8 mouse cellular contexts compared by ENCODE assay signal in the genomic region with DNA sequence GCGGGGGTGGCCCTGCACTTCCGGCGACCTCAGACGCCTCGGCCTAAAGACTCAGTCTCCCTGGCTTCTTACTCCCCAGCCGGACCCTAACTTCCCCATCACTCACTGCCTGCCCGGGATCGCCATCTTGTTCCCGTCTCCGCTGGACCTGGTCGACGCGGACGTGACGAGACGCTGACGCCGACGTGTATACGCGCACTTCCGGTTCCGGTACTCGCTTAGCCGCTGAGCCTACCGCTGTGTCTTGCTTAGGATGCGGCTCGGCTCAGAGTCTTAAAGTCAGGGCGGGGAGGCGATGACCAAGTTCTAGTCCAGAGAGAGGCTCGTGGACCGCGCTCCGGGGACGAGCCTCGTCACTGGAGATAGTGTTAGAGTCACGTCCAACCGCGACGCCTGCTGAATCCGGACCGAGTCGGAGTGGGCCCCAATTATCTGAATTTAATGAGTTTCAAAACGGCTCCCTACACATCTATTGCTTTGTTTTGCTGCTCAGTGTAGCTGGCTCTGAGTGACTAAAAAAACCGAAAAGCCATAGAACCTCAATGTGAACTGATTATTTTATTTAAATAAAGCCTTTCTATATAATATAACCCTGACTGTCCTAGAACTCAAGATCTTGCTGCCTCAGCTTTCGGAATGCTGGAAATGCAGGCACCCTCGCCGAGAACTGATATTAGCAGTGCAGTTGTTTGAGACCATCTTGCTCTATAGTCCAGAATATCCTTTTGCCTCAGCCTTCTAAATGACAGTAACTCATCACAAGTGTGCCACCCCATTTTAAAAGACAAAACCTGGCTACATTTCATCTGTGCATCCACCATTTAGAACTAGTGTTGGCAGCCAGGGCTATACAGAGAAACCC. TPM values are rescaled to one million over a fixed set of nuclear protein-coding genes. Genes with fewer than 3 reads are reported as not detected.
DNase-seq lines count a peak whose midpoint lies in the region; ATAC-seq and TF ChIP-seq lines count a peak whose summit lies in the region.

Gene Nsrp1, minus strand, starts transcription at position 163 of the 862 bp plus-strand sequence.

- no peak for TF ChIP-seq CTCF in CH12.LX (conservative IDR thresholded peaks at IDR 0.05 in 1 of 2, IDR thresholded peaks at IDR 0.05 in 1 of 2; ENCODE audit: low read depth in 2 of 2, low read length in 2 of 2)
- no peak for TF ChIP-seq CTCF in heart, postnatal 0 days (IDR thresholded peaks at IDR 0.05; ENCODE audit: low read depth)
- 0 out of 2 replicates have a peak, but pooled peaks have one; percentile 0 for TF ChIP-seq CTCF in testis, adult 2 months (IDR thresholded peaks at IDR 0.05; ENCODE audit: control insufficient read depth, insufficient read depth, insufficient replicate concordance, low read depth, low read length)

- TF ChIP-seq EP300 in CH12.LX (IDR thresholded peaks at IDR 0.05; ENCODE audit: low read length): no peak
- TF ChIP-seq EP300 in heart, postnatal 0 days (IDR thresholded peaks at IDR 0.05; ENCODE audit: low read depth): no peak

- peak within 1 kb of the TSS; percentile 55 for H3K27ac ChIP-seq in CH12.LX (ENCODE audit: insufficient read depth, low read depth)
- peak within 1 kb of the TSS; percentile 68 for H3K27ac ChIP-seq in forebrain, embryonic 11.5 days (ENCODE audit: low read depth, low read length)
- H3K27ac ChIP-seq in heart, postnatal 0 days (ENCODE audit: low read depth): peak within 1 kb of the TSS; percentile 81
- peak within 1 kb of the TSS; percentile 83 for H3K27ac ChIP-seq in liver, embryonic 16.5 days (ENCODE audit: low read length)
- H3K27ac ChIP-seq in neural tube, embryonic 13.5 days (replicated peaks): peak within 1 kb of the TSS; percentile 91
- H3K27ac ChIP-seq in testis, adult 2 months (ENCODE audit: control insufficient read depth, insufficient read depth, low read depth, low read length): peak within 1 kb of the TSS; percentile 94

- H3K27me3 ChIP-seq in CH12.LX (replicated peaks): peaks cover 22% of the 10 kb centered on the region
- no peaks in the 10 kb centered on the region for H3K27me3 ChIP-seq in forebrain, embryonic 11.5 days (ENCODE audit: control insufficient read depth, insufficient read depth, low read length)
- 0 out of 2 replicates have a peak, but pooled peaks cover 17% of the 10 kb centered on the region for H3K27me3 ChIP-seq in heart, postnatal 0 days (ENCODE audit: control insufficient read depth, insufficient read depth, low read length)
- peaks cover 8% of the 10 kb centered on the region for H3K27me3 ChIP-seq in liver, embryonic 16.5 days (ENCODE audit: control insufficient read depth, insufficient read depth, low read depth, low read length)
- H3K27me3 ChIP-seq in neural tube, embryonic 13.5 days: peaks cover 23% of the 10 kb centered on the region; the same call in 1 of the 2 replicates
- no peaks in the 10 kb centered on the region for H3K27me3 ChIP-seq in testis, adult 2 months (ENCODE audit: control insufficient read depth, insufficient read depth, low read length)

- H3K79me2 ChIP-seq in CH12.LX (replicated peaks; ENCODE audit: control insufficient read depth, extremely low read depth, insufficient read depth, poor library complexity, severe bottlenecking): peaks cover 15% of the 10 kb centered on the region

- in situ Hi-C loops in CH12.LX (cut with MboI; ENCODE audit: low pct_ligation_motif_present, low pct_unique_long_range_greater_than_20kb, low sequenced_read_pairs): no loop called here

- peak within 1 kb of the TSS; percentile 81 to 89 (median 83) for H3K4me3 ChIP-seq in CH12.LX (replicated peaks in 1 of 3; ENCODE audit: low read depth in 2 of 3, low read length in 2 of 3, poor library complexity in 1 of 3)
- peak within 1 kb of the TSS; percentile 93 for H3K4me3 ChIP-seq in forebrain, embryonic 11.5 days (ENCODE audit: low read depth, low read length)
- peak within 1 kb of the TSS; percentile 95 for H3K4me3 ChIP-seq in heart, postnatal 0 days (ENCODE audit: low read depth, low read length)
- peak within 1 kb of the TSS; percentile 92 for H3K4me3 ChIP-seq in liver, embryonic 16.5 days (ENCODE audit: low read depth, low read length)
- peak within 1 kb of the TSS; percentile 84 for H3K4me3 ChIP-seq in neural tube, embryonic 13.5 days
- peak within 1 kb of the TSS; percentile 88 for H3K4me3 ChIP-seq in testis, adult 2 months (ENCODE audit: control insufficient read depth, low read depth, low read length)

- dilution Hi-C loops in CH12.LX (cut with MboI; ENCODE audit: extremely low pct_ligation_motif_present, extremely low pct_unique_long_range_greater_than_20kb, low sequenced_read_pairs): no loop called here

- peak within 1 kb of the TSS; percentile 90 for H3K9ac ChIP-seq in CH12.LX (ENCODE audit: insufficient read depth, low read depth)
- H3K9ac ChIP-seq in forebrain, embryonic 11.5 days (ENCODE audit: low read length): peak within 1 kb of the TSS; percentile 73
- peak within 1 kb of the TSS; percentile 70 for H3K9ac ChIP-seq in heart, postnatal 0 days (replicated peaks; ENCODE audit: low read depth, low read length)
- H3K9ac ChIP-seq in liver, embryonic 16.5 days (ENCODE audit: low read depth, low read length): peak within 1 kb of the TSS; percentile 79
- H3K9ac ChIP-seq in neural tube, embryonic 13.5 days: peak within 1 kb of the TSS; percentile 79

- H3K4me2 ChIP-seq in CH12.LX (ENCODE audit: insufficient read depth, low read depth, poor library complexity, severe bottlenecking): peak within 1 kb of the TSS; percentile 72
- H3K4me2 ChIP-seq in forebrain, embryonic 11.5 days (ENCODE audit: low read depth, low read length, severe bottlenecking): peak within 1 kb of the TSS; percentile 91
- peak within 1 kb of the TSS; percentile 84 for H3K4me2 ChIP-seq in heart, postnatal 0 days (ENCODE audit: low read depth, low read length)
- peak within 1 kb of the TSS; percentile 87 for H3K4me2 ChIP-seq in liver, embryonic 16.5 days (ENCODE audit: low read depth, low read length)
- H3K4me2 ChIP-seq in neural tube, embryonic 13.5 days: peak within 1 kb of the TSS; percentile 96

- peaks cover 16 to 29% of the 10 kb centered on the region in 2 experiments for H3K36me3 ChIP-seq in CH12.LX (replicated peaks in 1 of 2; ENCODE audit: control insufficient read depth in 1 of 2, insufficient read depth in 1 of 2, low read length in 1 of 2)
- no peaks in the 10 kb centered on the region; the same call in 1 of the 2 replicates for H3K36me3 ChIP-seq in forebrain, embryonic 11.5 days (ENCODE audit: control insufficient read depth, insufficient read depth, low read length)
- peaks cover 24% of the 10 kb centered on the region for H3K36me3 ChIP-seq in heart, postnatal 0 days (replicated peaks; ENCODE audit: control insufficient read depth, insufficient read depth, low read length)
- peaks cover 2% of the 10 kb centered on the region for H3K36me3 ChIP-seq in liver, embryonic 16.5 days (ENCODE audit: control insufficient read depth, insufficient read depth)
- peaks cover 24% of the 10 kb centered on the region for H3K36me3 ChIP-seq in neural tube, embryonic 13.5 days
- no peaks in the 10 kb centered on the region for H3K36me3 ChIP-seq in testis, adult 2 months (ENCODE audit: control insufficient read depth, insufficient read depth, low read length)

- peak; percentile 99 for TF ChIP-seq POLR2A in CH12.LX (IDR thresholded peaks at IDR 0.05; ENCODE audit: low read depth, low read length)
- peak; percentile 100 for TF ChIP-seq POLR2A in testis, adult 2 months (IDR thresholded peaks at IDR 0.05; ENCODE audit: control insufficient read depth, low read depth, low read length)

- ATAC-seq in forebrain, embryonic 11.5 days (replicated peaks; ENCODE audit: low FRiP score): peak; percentile 98
- peak; percentile 99 for ATAC-seq in heart, postnatal 0 days (ENCODE audit: insufficient read depth, low read depth)
- peak; percentile 99 for ATAC-seq in liver, embryonic 16.5 days (ENCODE audit: low read depth)
- peak; percentile 99 for ATAC-seq in neural tube, embryonic 13.5 days (ENCODE audit: low read depth)

- no peak for TF ChIP-seq RAD21 in CH12.LX (IDR thresholded peaks at IDR 0.05; ENCODE audit: low read depth, low read length)

- no peaks in the 10 kb centered on the region for H3K9me3 ChIP-seq in CH12.LX (replicated peaks; ENCODE audit: low read length)
- no peaks in the 10 kb centered on the region for H3K9me3 ChIP-seq in forebrain, embryonic 11.5 days (ENCODE audit: control insufficient read depth, low read length)
- no peaks in the 10 kb centered on the region for H3K9me3 ChIP-seq in heart, postnatal 0 days (replicated peaks; ENCODE audit: control insufficient read depth, low read length)
- H3K9me3 ChIP-seq in liver, embryonic 16.5 days (replicated peaks; ENCODE audit: control insufficient read depth, low read length): no peaks in the 10 kb centered on the region
- no peaks in the 10 kb centered on the region for H3K9me3 ChIP-seq in neural tube, embryonic 13.5 days

- peak; percentile 97 for DNase-seq in CH12.LX (ENCODE audit: extremely low read depth)
- DNase-seq in c-Kit-positive CD71-positive TER-119-negative erythroid progenitor cells, embryonic 14.5 days (ENCODE audit: low read depth): peak; percentile 84
- DNase-seq in forebrain, embryonic 11.5 days (ENCODE audit: low spot score): peak; percentile 95
- DNase-seq in heart, postnatal 0 days (ENCODE audit: low spot score): peak; percentile 92
- DNase-seq in kidney, postnatal 4 days: peak; percentile 95 to 96

- peaks cover 0 to 28% of the 10 kb centered on the region in 2 experiments; a peak in 2 of 4 replicates for H3K4me1 ChIP-seq in CH12.LX (ENCODE audit: control insufficient read depth in 1 of 2, insufficient read depth in 2 of 2)
- no peaks in the 10 kb centered on the region for H3K4me1 ChIP-seq in forebrain, embryonic 11.5 days (replicated peaks; ENCODE audit: control insufficient read depth, insufficient read depth, low read length)
- peaks cover 4% of the 10 kb centered on the region for H3K4me1 ChIP-seq in heart, postnatal 0 days (ENCODE audit: control insufficient read depth, insufficient read depth)
- H3K4me1 ChIP-seq in liver, embryonic 16.5 days (ENCODE audit: control insufficient read depth, low read depth, low read length): peaks cover 8% of the 10 kb centered on the region
- peaks cover 14% of the 10 kb centered on the region for H3K4me1 ChIP-seq in neural tube, embryonic 13.5 days (replicated peaks)
- peaks cover 5% of the 10 kb centered on the region for H3K4me1 ChIP-seq in testis, adult 2 months (ENCODE audit: control insufficient read depth, insufficient read depth, low read length)

- 4% methylated on average over 48 of the region's 48 CpGs for WGBS in forebrain, embryonic 11.5 days
- WGBS in heart, postnatal 0 days: 3% methylated on average over 48 of the region's 48 CpGs
- 3% methylated on average over 48 of the region's 48 CpGs for WGBS in liver, embryonic 16.5 days (ENCODE audit: insufficient replicate concordance)
- WGBS in neural tube, embryonic 13.5 days: 4% methylated on average over 48 of the region's 48 CpGs

RNA-seq across cellular contexts. Expression of gene Nsrp1, which starts in this region (rescaled TPM):
- total RNA-seq in CH12.LX (2012; rRNA removed): 17.6 and 21.9 TPM in 2 replicates
- 8.8 and 9.3 TPM in 2 replicates for total RNA-seq in CH12.LX (2014; rRNA removed)
- polyA plus RNA-seq in CH12.LX (2012; ENCODE audit: insufficient read length, low read depth): 45.7 and 58.4 TPM in 2 replicates
- 60.4 and 67.6 TPM in 2 replicates for polyA plus RNA-seq in forebrain, embryonic 11.5 days (2014; fragmentation: Nextera tagmentation; extraction: Ambion mirVana)
- 0.57 and 3.7 TPM in 2 replicates for total RNA-seq in heart, postnatal 0 days (2014; rRNA removed; ENCODE audit: low replicate concordance)
- 45.1 and 50.2 TPM in 2 replicates for polyA plus RNA-seq in heart, postnatal 0 days (2015; fragmentation: Nextera tagmentation; extraction: Ambion mirVana)
- polyA plus RNA-seq in liver, embryonic 16.5 days (2015; fragmentation: Nextera tagmentation; extraction: Ambion mirVana): 22.2 and 26.6 TPM in 2 replicates
- 59.2 and 64.6 TPM in 2 replicates for polyA plus RNA-seq in neural tube, embryonic 13.5 days (2015; fragmentation: Nextera tagmentation; extraction: Ambion mirVana)
- polyA plus RNA-seq in testis, adult 2 months (2012; rRNA removed): 3.4 and 4.9 TPM in 2 replicates

Comparison
In these comparisons a context has a peak if more than half of its experiments do, and no peak if none do; other contexts are left out.
1. Peak in every context shown above with its lines: DNase-seq, ATAC-seq, H3K4me3 ChIP-seq and H3K27ac ChIP-seq.